In genomic region chr2:31763271-31763670, GRCm38 (mm10) we compare ENCODE assay signal across 11 mouse cellular contexts. TPM values are rescaled to one million over a fixed set of nuclear protein-coding genes. Genes with fewer than 3 reads are reported as not detected.
DNase-seq lines count a peak whose midpoint lies in the region; ATAC-seq lines count a peak whose summit lies in the region.
"Had no signal": no experiment of that assay in that cellular context is flagged by ENCODE, and none has a peak within 500 bp of the region (broad histone marks: within the 10 kb centered on the region; RNA-seq: fewer than 3 reads in every experiment).

No protein-coding gene starts in this region.

- WGBS in heart, embryonic 10.5 days = 40% methylated on average over 2 of the region's 2 CpGs
- 20% methylated on average over 2 of the region's 2 CpGs for WGBS in embryonic facial prominence, embryonic 14.5 days
- WGBS in liver, embryonic 11.5 days = 24% methylated on average over 2 of the region's 2 CpGs

- H3K36me3 ChIP-seq in heart, embryonic 10.5 days = no peaks in the 10 kb centered on the region
- no peaks in the 10 kb centered on the region for H3K36me3 ChIP-seq in embryonic facial prominence, embryonic 14.5 days (ENCODE audit: control insufficient read depth, insufficient read depth, low read length)
- no peaks in the 10 kb centered on the region for H3K36me3 ChIP-seq in liver, embryonic 11.5 days (ENCODE audit: control insufficient read depth, insufficient read depth, low read length)

- 0 out of 2 replicates have a peak overlapping the region, but pooled peaks have one; percentile 11 for H3K27ac ChIP-seq in heart, embryonic 10.5 days
- peak overlapping the region; percentile 53; the same call in 1 of the 2 replicates for H3K27ac ChIP-seq in embryonic facial prominence, embryonic 14.5 days (replicated peaks; ENCODE audit: low read depth, low read length)
- H3K27ac ChIP-seq in liver, embryonic 11.5 days (ENCODE audit: low read depth, low read length) = no peak overlapping the region

- no peaks in the 10 kb centered on the region for H3K27me3 ChIP-seq in heart, embryonic 10.5 days (ENCODE audit: insufficient read depth, poor library complexity, severe bottlenecking)
- H3K27me3 ChIP-seq in embryonic facial prominence, embryonic 14.5 days (replicated peaks; ENCODE audit: control insufficient read depth, insufficient read depth, low read length) = no peaks in the 10 kb centered on the region
- H3K27me3 ChIP-seq in liver, embryonic 11.5 days (replicated peaks; ENCODE audit: control insufficient read depth, insufficient read depth, low read length) = no peaks in the 10 kb centered on the region
- H3K27me3 ChIP-seq: CH12.LX had no signal

- no peak for DNase-seq in heart, embryonic 10.5 days (ENCODE audit: low spot score)
- DNase-seq in heart, postnatal 25 days (ENCODE audit: low spot score) = no peak
- peak; percentile 55 for DNase-seq in 416B (ENCODE audit: low read depth)
- DNase-seq in embryonic facial prominence, embryonic 14.5 days (ENCODE audit: low spot score) = no peak
- no peak for DNase-seq in liver, embryonic 11.5 days (ENCODE audit: low spot score)
- no peak for DNase-seq in ovary, adult 18-20 months (ENCODE audit: low spot score)
- DNase-seq in embryo, embryonic 9.5 days (ENCODE audit: extremely low spot score) = no peak
- no peak for DNase-seq in urinary bladder, postnatal 4 days (ENCODE audit: low spot score in 2 of 2)
- DNase-seq: kidney, adult 18-20 months; thymus, postnatal 36 days had no signal

- no peak for ATAC-seq in embryonic facial prominence, embryonic 14.5 days (ENCODE audit: low read depth)
- ATAC-seq in liver, embryonic 11.5 days (replicated peaks; ENCODE audit: low FRiP score) = no peak

- H3K9ac ChIP-seq in embryonic facial prominence, embryonic 14.5 days (ENCODE audit: low read depth, low read length) = no peak overlapping the region
- no peak overlapping the region for H3K9ac ChIP-seq in liver, embryonic 11.5 days (ENCODE audit: low read depth, low read length)

- no peaks in the 10 kb centered on the region for H3K9me3 ChIP-seq in heart, embryonic 10.5 days
- H3K9me3 ChIP-seq in embryonic facial prominence, embryonic 14.5 days (ENCODE audit: control insufficient read depth, low read length) = no peaks in the 10 kb centered on the region
- no peaks in the 10 kb centered on the region for H3K9me3 ChIP-seq in liver, embryonic 11.5 days (ENCODE audit: control insufficient read depth, low read length)

- peak overlapping the region; percentile 94; the same call in 1 of the 2 replicates for H3K4me3 ChIP-seq in heart, embryonic 10.5 days
- no peak overlapping the region for H3K4me3 ChIP-seq in embryonic facial prominence, embryonic 14.5 days (ENCODE audit: low read depth, low read length)
- H3K4me3 ChIP-seq in liver, embryonic 11.5 days (ENCODE audit: low read depth, low read length) = no peak overlapping the region

- peak overlapping the region; percentile 96 for H3K4me2 ChIP-seq in embryonic facial prominence, embryonic 14.5 days (ENCODE audit: low read depth, low read length)
- peak overlapping the region; percentile 33 for H3K4me2 ChIP-seq in liver, embryonic 11.5 days

- intact Hi-C loops in heart, postnatal 25 days (cut with DNase I) = no loop called here

- H3K4me1 ChIP-seq in heart, embryonic 10.5 days = peaks cover 60% of the 10 kb centered on the region
- H3K4me1 ChIP-seq in embryonic facial prominence, embryonic 14.5 days (ENCODE audit: control insufficient read depth, insufficient read depth, low read length) = peaks cover 35% of the 10 kb centered on the region
- H3K4me1 ChIP-seq in liver, embryonic 11.5 days (replicated peaks; ENCODE audit: control insufficient read depth, insufficient read depth, low read length) = peaks cover 46% of the 10 kb centered on the region

RNA-seq across cellular contexts. Expression of gene Qrfp, which starts 47.1 kb away (rescaled TPM):
- 0.06 TPM in 1 of 2 replicates, not detected in the other for polyA plus RNA-seq in heart, embryonic 10.5 days (2016; fragmentation: Nextera tagmentation; extraction: Ambion mirVana)
- total RNA-seq in heart, postnatal 25 days (2021) = not detected
- 0.10 and 0.22 TPM in 2 replicates for polyA plus RNA-seq in embryonic facial prominence, embryonic 14.5 days (2014; fragmentation: Nextera tagmentation; extraction: Ambion mirVana)
- polyA plus RNA-seq in liver, embryonic 11.5 days (2014; fragmentation: Nextera tagmentation; extraction: Ambion mirVana) = 0.08 TPM in 1 of 2 replicates, not detected in the other
- total RNA-seq: CH12.LX had no signal
